In genomic region chr16:34491225-34491624, GRCm38 (mm10) we compare ENCODE assay signal across 27 mouse cellular contexts.
DNase-seq lines count a peak whose midpoint lies in the region; ATAC-seq and TF ChIP-seq lines count a peak whose summit lies in the region.
"Had no signal": no experiment of that assay in that cellular context is flagged by ENCODE, and none has a peak within 500 bp of the region (broad histone marks: within the 10 kb centered on the region; RNA-seq: fewer than 3 reads in every experiment).

No protein-coding gene starts in this region.

- TF ChIP-seq EP300 in heart, adult 2 months (IDR thresholded peaks at IDR 0.05; ENCODE audit: insufficient read depth, low read depth, low read length) = no peak
- no peak for TF ChIP-seq EP300 in heart, postnatal 0 days (IDR thresholded peaks at IDR 0.05; ENCODE audit: low read depth)

- peak overlapping the region; percentile 27 for H3K4me2 ChIP-seq in heart, embryonic 15.5 days
- H3K4me2 ChIP-seq in heart, postnatal 0 days (ENCODE audit: low read depth, low read length) = peak overlapping the region; percentile 41; the same call in 1 of the 2 replicates
- H3K4me2 ChIP-seq: embryonic facial prominence, embryonic 12.5 days; forebrain, embryonic 12.5 days; intestine, embryonic 15.5 days; liver, embryonic 13.5 days; midbrain, embryonic 11.5 days; neural tube, embryonic 15.5 days had no signal

- H3K27ac ChIP-seq in heart, adult 2 months = peak overlapping the region; percentile 26
- H3K27ac ChIP-seq in heart, embryonic 15.5 days = peak overlapping the region; percentile 52
- peak overlapping the region; percentile 69 for H3K27ac ChIP-seq in heart, postnatal 0 days (ENCODE audit: low read depth)
- H3K27ac ChIP-seq: embryonic facial prominence, embryonic 12.5 days; forebrain, embryonic 12.5 days; intestine, embryonic 15.5 days; liver, embryonic 13.5 days; neural tube, embryonic 15.5 days had no signal

- H3K36me3 ChIP-seq in heart, adult 2 months (ENCODE audit: control insufficient read depth, insufficient read depth, low read length) = no peaks in the 10 kb centered on the region; the same call in 1 of the 2 replicates
- H3K36me3 ChIP-seq in heart, embryonic 15.5 days = no peaks in the 10 kb centered on the region
- no peaks in the 10 kb centered on the region for H3K36me3 ChIP-seq in heart, postnatal 0 days (replicated peaks; ENCODE audit: control insufficient read depth, insufficient read depth, low read length)
- H3K36me3 ChIP-seq: embryonic facial prominence, embryonic 12.5 days; forebrain, embryonic 12.5 days; G1E; intestine, embryonic 15.5 days; liver, embryonic 13.5 days; neural tube, embryonic 15.5 days had no signal

- no peaks in the 10 kb centered on the region for H3K27me3 ChIP-seq in heart, adult 2 months (ENCODE audit: control insufficient read depth, insufficient read depth, low read length)
- H3K27me3 ChIP-seq in heart, embryonic 15.5 days = no peaks in the 10 kb centered on the region
- H3K27me3 ChIP-seq in heart, postnatal 0 days (ENCODE audit: control insufficient read depth, insufficient read depth, low read length) = no peaks in the 10 kb centered on the region
- H3K27me3 ChIP-seq: embryonic facial prominence, embryonic 12.5 days; forebrain, embryonic 12.5 days; intestine, embryonic 15.5 days; liver, embryonic 13.5 days; neural tube, embryonic 15.5 days; Patski had no signal

- H3K79me2 ChIP-seq in heart, adult 2 months (replicated peaks; ENCODE audit: control insufficient read depth, insufficient read depth, low read length) = no peaks in the 10 kb centered on the region

- TF ChIP-seq CTCF in heart, adult 2 months (IDR thresholded peaks at IDR 0.05) = no peak
- TF ChIP-seq CTCF in heart, postnatal 0 days (IDR thresholded peaks at IDR 0.05; ENCODE audit: low read depth) = no peak

- TF ChIP-seq POLR2A in heart, adult 2 months (IDR thresholded peaks at IDR 0.05; ENCODE audit: insufficient read depth, low read depth, low read length) = no peak

- ATAC-seq in heart, embryonic 15.5 days (replicated peaks; ENCODE audit: insufficient number of reproducible peaks, insufficient read depth, low FRiP score, low read depth) = no peak
- ATAC-seq in heart, postnatal 0 days (ENCODE audit: insufficient read depth, low read depth) = no peak
- ATAC-seq: hindbrain, embryonic 16.5 days; intestine, embryonic 15.5 days; Patski had no signal

- DNase-seq in heart, adult 2 months = no peak
- DNase-seq in heart, adult 18-20 months = no peak
- DNase-seq in heart, postnatal 14 days = no peak
- DNase-seq in brain, adult 2 months (ENCODE audit: low read depth, low spot score) = peak; percentile 82
- no peak for DNase-seq in heart, postnatal 0 days (ENCODE audit: low spot score)
- no peak for DNase-seq in spleen, adult 18-20 months
- DNase-seq: adrenal gland, adult 8-10 months; B cell, adult 2 months; cerebellum, adult 18-20 months; cerebellum, postnatal 14 days; kidney, adult 8-10 months; kidney, postnatal 25 days; liver, embryonic 13.5 days; lung, adult 2 months; lung, postnatal 14 days; right cerebral cortex, postnatal 25 days; thymus, postnatal 14 days had no signal

- 63% methylated on average over 8 of the region's 8 CpGs for WGBS in heart, adult 2 months
- WGBS in heart, embryonic 15.5 days = 48% methylated on average over 8 of the region's 8 CpGs
- 39% methylated on average over 8 of the region's 8 CpGs for WGBS in heart, postnatal 0 days

- no peak overlapping the region for H3K4me3 ChIP-seq in heart, adult 2 months
- no peak overlapping the region for H3K4me3 ChIP-seq in heart, embryonic 15.5 days
- H3K4me3 ChIP-seq in heart, postnatal 0 days (ENCODE audit: low read depth, low read length) = no peak overlapping the region
- H3K4me3 ChIP-seq: embryonic facial prominence, embryonic 12.5 days; erythroblast, embryonic 14.5 days; forebrain, embryonic 12.5 days; intestine, embryonic 15.5 days; liver, embryonic 13.5 days; neural tube, embryonic 15.5 days had no signal

- intact Hi-C loops in heart, adult 2 months (cut with DNase I) = loop anchor here (5.0 kb wide), 3 partner anchors 34 to 74 kb away; no protein-coding TSS in a partner anchor
- intact Hi-C loops in heart, postnatal 14 days (cut with DNase I) = loop anchor here (5.0 kb wide), 1 partner anchor 36 kb away; no protein-coding TSS in a partner anchor

- H3K9me3 ChIP-seq in heart, embryonic 15.5 days (replicated peaks) = no peaks in the 10 kb centered on the region
- no peaks in the 10 kb centered on the region for H3K9me3 ChIP-seq in heart, postnatal 0 days (replicated peaks; ENCODE audit: control insufficient read depth, low read length)
- H3K9me3 ChIP-seq: embryonic facial prominence, embryonic 12.5 days; forebrain, embryonic 12.5 days; G1E; intestine, embryonic 15.5 days; liver, embryonic 13.5 days; neural tube, embryonic 15.5 days had no signal

- no peak overlapping the region for H3K9ac ChIP-seq in heart, adult 2 months (ENCODE audit: low read depth, low read length)
- no peak overlapping the region for H3K9ac ChIP-seq in heart, embryonic 15.5 days
- H3K9ac ChIP-seq in heart, postnatal 0 days (replicated peaks; ENCODE audit: low read depth, low read length) = no peak overlapping the region
- H3K9ac ChIP-seq: embryonic facial prominence, embryonic 12.5 days; forebrain, embryonic 12.5 days; intestine, embryonic 15.5 days; liver, embryonic 13.5 days; neural tube, embryonic 15.5 days had no signal

- peaks cover 19% of the 10 kb centered on the region for H3K4me1 ChIP-seq in heart, adult 2 months (ENCODE audit: control insufficient read depth, insufficient read depth, low read length)
- peaks cover 37% of the 10 kb centered on the region for H3K4me1 ChIP-seq in heart, embryonic 15.5 days (replicated peaks)
- H3K4me1 ChIP-seq in heart, postnatal 0 days (ENCODE audit: control insufficient read depth, insufficient read depth) = peaks cover 30% of the 10 kb centered on the region
- H3K4me1 ChIP-seq: liver, embryonic 13.5 days had no signal
